Comparison of ENCODE assay signal across 8 mouse cellular contexts in genomic region chr10:128921883-128922821, GRCm38 (mm10). TPM values are rescaled to one million over a fixed set of nuclear protein-coding genes. Genes with fewer than 3 reads are reported as not detected.
DNase-seq lines count a peak whose midpoint lies in the region; ATAC-seq and TF ChIP-seq lines count a peak whose summit lies in the region.

No protein-coding gene starts in this region.

- H3ac ChIP-seq in myocyte (ENCODE audit: control insufficient read depth, insufficient read length), result peak overlapping the region; percentile 49

- H3K9ac ChIP-seq in hindbrain, embryonic 16.5 days (ENCODE audit: low read depth, low read length), result peak overlapping the region; percentile 93

- no peaks in the 10 kb centered on the region for H3K27me3 ChIP-seq in hindbrain, embryonic 16.5 days (replicated peaks; ENCODE audit: control insufficient read depth, insufficient read depth, low read length)
- no peaks in the 10 kb centered on the region for H3K27me3 ChIP-seq in myocyte (ENCODE audit: control insufficient read depth, insufficient read depth, insufficient read length)
- no peaks in the 10 kb centered on the region for H3K27me3 ChIP-seq in thymus, adult 2 months (ENCODE audit: control insufficient read depth, insufficient read depth, low read length)

- intact Hi-C loops in heart, postnatal 36 days (cut with DNase I), result no loop called here

- ATAC-seq in hindbrain, embryonic 16.5 days, result no peak

- no peaks in the 10 kb centered on the region; the same call in 1 of the 2 replicates for H3K36me3 ChIP-seq in hindbrain, embryonic 16.5 days (ENCODE audit: control insufficient read depth, insufficient read depth, low read length)
- H3K36me3 ChIP-seq in myocyte (ENCODE audit: control insufficient read depth, insufficient read depth), result peaks cover 5% of the 10 kb centered on the region
- no peaks in the 10 kb centered on the region for H3K36me3 ChIP-seq in thymus, adult 2 months (ENCODE audit: control insufficient read depth, insufficient read depth, low read length)

- no peaks in the 10 kb centered on the region for H3K9me3 ChIP-seq in hindbrain, embryonic 16.5 days (ENCODE audit: control insufficient read depth, low read length)

- TF ChIP-seq POLR2A in myocyte (IDR thresholded peaks at IDR 0.05; ENCODE audit: insufficient read length, low read depth), result peak; percentile 70
- no peak for TF ChIP-seq POLR2A in thymus, adult 2 months (IDR thresholded peaks at IDR 0.05; ENCODE audit: control insufficient read depth, extremely low read depth, insufficient read depth, low read length, poor library complexity)

- H3K4me2 ChIP-seq in hindbrain, embryonic 16.5 days (ENCODE audit: low read length), result peak overlapping the region; percentile 86
- peak overlapping the region; percentile 92 for H3K4me2 ChIP-seq in myocyte (ENCODE audit: low read depth)

- peak; percentile 94 for DNase-seq in heart, adult 11 months
- DNase-seq in heart, postnatal 36 days, result no peak
- DNase-seq in 3134 (ENCODE audit: extremely low read depth, insufficient read length, low spot score), result peak; percentile 58
- no peak for DNase-seq in right cerebral cortex, postnatal 36 days (ENCODE audit: low spot score in 2 of 2)
- DNase-seq in thymus, adult 2 months, result no peak

- H3K4me3 ChIP-seq in brown adipose tissue, adult 24 weeks (ENCODE audit: insufficient read depth, low read depth, low read length), result peak overlapping the region; percentile 74
- peak overlapping the region; percentile 86 for H3K4me3 ChIP-seq in hindbrain, embryonic 16.5 days (ENCODE audit: low read length)
- peak overlapping the region; percentile 34 for H3K4me3 ChIP-seq in myocyte
- no peak overlapping the region for H3K4me3 ChIP-seq in thymus, adult 2 months (ENCODE audit: control insufficient read depth, insufficient read depth, low read length)

- peaks cover 14% of the 10 kb centered on the region for H3K79me2 ChIP-seq in myocyte (ENCODE audit: control insufficient read depth, insufficient read depth)

- 61% methylated on average over 16 of the region's 16 CpGs for WGBS in hindbrain, embryonic 16.5 days
- 80% methylated on average over 16 of the region's 16 CpGs for whole genome bisulfite sequencing in thymus, adult 2 months

- no peak for TF ChIP-seq CTCF in thymus, adult 2 months (IDR thresholded peaks at IDR 0.05; ENCODE audit: borderline replicate concordance, control insufficient read depth, extremely low read depth, insufficient read depth, low read length, poor library complexity)

- peak overlapping the region; percentile 45 for H3K27ac ChIP-seq in brown adipose tissue, adult 24 weeks (replicated peaks; ENCODE audit: low read depth, low read length)
- peak overlapping the region; percentile 98 for H3K27ac ChIP-seq in hindbrain, embryonic 16.5 days (ENCODE audit: low read depth, low read length)
- H3K27ac ChIP-seq in thymus, adult 2 months (ENCODE audit: control insufficient read depth, insufficient read depth, low read length), result no peak overlapping the region

- peaks cover 11% of the 10 kb centered on the region; the same call in 1 of the 2 replicates for H3K4me1 ChIP-seq in brown adipose tissue, adult 24 weeks (ENCODE audit: control insufficient read depth, insufficient read depth, insufficient read length, low read length)
- peaks cover 31% of the 10 kb centered on the region for H3K4me1 ChIP-seq in hindbrain, embryonic 16.5 days (ENCODE audit: control insufficient read depth, insufficient read depth, low read depth, low read length)
- H3K4me1 ChIP-seq in thymus, adult 2 months (replicated peaks; ENCODE audit: control insufficient read depth, insufficient read depth, low read length), result peaks cover 15% of the 10 kb centered on the region

TF ChIP-seq in myocyte, 11 proteins besides CTCF, POLR2A, EP300 and RAD21:
- peak; percentile 71 for TF ChIP-seq POLR2AphosphoS2 (IDR thresholded peaks at IDR 0.05; ENCODE audit: insufficient read length, low read depth)
- TF ChIP-seq MYOG (IDR thresholded peaks at IDR 0.05; ENCODE audit: control insufficient read depth in 1 of 3, insufficient read depth in 1 of 3, insufficient read length in 2 of 3, low read depth in 2 of 3), result peak; percentile 84 to 99 (median 98)
- peak; percentile 99 for TF ChIP-seq TCF12 (IDR thresholded peaks at IDR 0.05; ENCODE audit: insufficient read depth, poor library complexity, severe bottlenecking)
- TF ChIP-seq TCF3 (IDR thresholded peaks at IDR 0.05; ENCODE audit: insufficient read length, low read depth), result peak; percentile 94
- peak; percentile 99 for TF ChIP-seq MYOD1 (IDR thresholded peaks at IDR 0.05; ENCODE audit: control insufficient read depth in 1 of 3, insufficient read length in 2 of 3, low read depth in 2 of 3)
- no peak for TF ChIP-seq E2F4 (IDR thresholded peaks at IDR 0.05; ENCODE audit: insufficient read depth)
- TF ChIP-seq USF1 (IDR thresholded peaks at IDR 0.05; ENCODE audit: low read depth), result no peak
- TF ChIP-seq SRF (IDR thresholded peaks at IDR 0.05; ENCODE audit: control insufficient read depth, insufficient read length, low read depth), result peak; percentile 91
- no peak for TF ChIP-seq REST (IDR thresholded peaks at IDR 0.05; ENCODE audit: insufficient read depth, insufficient read length)
- no peak for TF ChIP-seq MAX (IDR thresholded peaks at IDR 0.05; ENCODE audit: low read depth)
- TF ChIP-seq CEBPB (IDR thresholded peaks at IDR 0.05; ENCODE audit: insufficient read depth, poor library complexity, severe bottlenecking), result peak; percentile 72

RNA-seq across cellular contexts. Expression of gene Rdh5, which starts 0.5 kb away (rescaled TPM):
- 1 to 10 TPM; 6.4 to 7.5 TPM for total RNA-seq in heart, postnatal 36 days (2021)
- 10.9 and 11.5 TPM in 2 replicates for polyA plus RNA-seq in brown adipose tissue, adult 24 weeks (2012; ENCODE audit: insufficient read depth, insufficient read length, missing spikeins)
- 29.6 and 30.0 TPM in 2 replicates for polyA plus RNA-seq in hindbrain, embryonic 16.5 days (2015; fragmentation: Nextera tagmentation; extraction: Ambion mirVana)
- 63.3 TPM for polyA plus RNA-seq in myocyte (2012; fragmentation: generic; extraction: Trizol)
- 14.0 and 21.8 TPM in 2 replicates for polyA plus RNA-seq in thymus, adult 2 months (2012; rRNA removed)

RNA-seq across cellular contexts. Expression of gene Bloc1s1, which starts 1.7 kb away (rescaled TPM):
- total RNA-seq in heart, postnatal 36 days (2021), result 100 to 1,000 TPM; 184 to 206 TPM
- polyA plus RNA-seq in brown adipose tissue, adult 24 weeks (2012; ENCODE audit: insufficient read depth, insufficient read length, missing spikeins), result 297 and 417 TPM in 2 replicates
- polyA plus RNA-seq in hindbrain, embryonic 16.5 days (2015; fragmentation: Nextera tagmentation; extraction: Ambion mirVana), result 247 and 278 TPM in 2 replicates
- 238 TPM for polyA plus RNA-seq in myocyte (2012; fragmentation: generic; extraction: Trizol)
- 137 and 173 TPM in 2 replicates for polyA plus RNA-seq in thymus, adult 2 months (2012; rRNA removed)

RNA-seq across cellular contexts. Expression of gene Itga7, which starts 11.5 kb away (rescaled TPM):
- 100 to 1,000 TPM; 160 to 167 TPM for total RNA-seq in heart, postnatal 36 days (2021)
- 23.2 and 28.5 TPM in 2 replicates for polyA plus RNA-seq in brown adipose tissue, adult 24 weeks (2012; ENCODE audit: insufficient read depth, insufficient read length, missing spikeins)
- 12.7 and 12.8 TPM in 2 replicates for polyA plus RNA-seq in hindbrain, embryonic 16.5 days (2015; fragmentation: Nextera tagmentation; extraction: Ambion mirVana)
- polyA plus RNA-seq in myocyte (2012; fragmentation: generic; extraction: Trizol), result 635 TPM
- 5.9 and 14.5 TPM in 2 replicates for polyA plus RNA-seq in thymus, adult 2 months (2012; rRNA removed)

RNA-seq across cellular contexts. Expression of gene Cd63, which starts 21.4 kb away (rescaled TPM):
- 100 to 1,000 TPM; 117 to 143 TPM for total RNA-seq in heart, postnatal 36 days (2021)
- 59.5 and 73.6 TPM in 2 replicates for polyA plus RNA-seq in brown adipose tissue, adult 24 weeks (2012; ENCODE audit: insufficient read depth, insufficient read length, missing spikeins)
- 322 and 343 TPM in 2 replicates for polyA plus RNA-seq in hindbrain, embryonic 16.5 days (2015; fragmentation: Nextera tagmentation; extraction: Ambion mirVana)
- 2,403 TPM for polyA plus RNA-seq in myocyte (2012; fragmentation: generic; extraction: Trizol)
- 43.9 and 62.1 TPM in 2 replicates for polyA plus RNA-seq in thymus, adult 2 months (2012; rRNA removed)

RNA-seq across cellular contexts. Expression of gene Gdf11, which starts 30.6 kb away (rescaled TPM):
- 1 to 10 TPM; 1.9 to 2.8 TPM for total RNA-seq in heart, postnatal 36 days (2021)
- polyA plus RNA-seq in brown adipose tissue, adult 24 weeks (2012; ENCODE audit: insufficient read depth, insufficient read length, missing spikeins), result 1.0 and 1.3 TPM in 2 replicates
- 5.8 and 6.5 TPM in 2 replicates for polyA plus RNA-seq in hindbrain, embryonic 16.5 days (2015; fragmentation: Nextera tagmentation; extraction: Ambion mirVana)
- 17.9 TPM for polyA plus RNA-seq in myocyte (2012; fragmentation: generic; extraction: Trizol)
- polyA plus RNA-seq in thymus, adult 2 months (2012; rRNA removed), result 5.6 and 5.8 TPM in 2 replicates

Comparison
In these comparisons a context has a peak if more than half of its experiments do, and no peak if none do; other contexts are left out.
1. DNase-seq: peak in heart, adult 11 months (single experiment) and 3134 (single experiment); none in heart, postnatal 36 days (0 of 2), right cerebral cortex, postnatal 36 days (0 of 2) and thymus, adult 2 months (single experiment).
2. RNA of gene Itga7, which starts 11.5 kb away (polyA plus RNA-seq): 635 TPM in myocyte (single experiment); 23.2 to 28.5 TPM in brown adipose tissue, adult 24 weeks, 5.9 to 14.5 TPM in thymus, adult 2 months and 12.7 to 12.8 TPM in hindbrain, embryonic 16.5 days; every median in the first group is over 10 times any median in the second.